Mouse (Mus musculus) neural tube, embryonic 15.5 days (tissue): ENCODE measurements at regions not wholly inside any gene's neighbourhood (a gene's known extent, or its start where the extent isn't known, plus 50 kb on each side); places are given as distances from the start of the nearest gene placed in this dataset. TPM values are rescaled to one million over a fixed set of nuclear protein-coding genes. Genes with fewer than 3 reads are reported as not detected.

ENCODE experiments used
- ATAC-seq: fragments of 200-750 bp; cut with Nextera tagmentation; 2 replicates; pipeline ENCODE4 v1.8.0; 2017; ENCODE audit warnings: mild to moderate bottlenecking, moderate TSS enrichment, moderate library complexity; ENCODE audit not compliant: low FRiP score
- H3K27ac ChIP-seq: fragments of 300-500 bp; sonication (generic); replicated peaks from 2 replicates; pipeline ENCODE4 v1.5.1; 2015; ENCODE audit warnings: mild to moderate bottlenecking, inconsistent platforms
- H3K27me3 ChIP-seq: fragments of 300-500 bp; sonication (generic); replicated peaks from 2 replicates; pipeline ENCODE4 v1.6.1; 2015; ENCODE audit warnings: inconsistent platforms
- H3K36me3 ChIP-seq: fragments of 300-500 bp; sonication (generic); 2 replicates; pipeline ENCODE4 v1.6.1; 2015; ENCODE audit warnings: inconsistent platforms
- H3K4me1 ChIP-seq: fragments of 300-500 bp; sonication (generic); 2 replicates; pipeline ENCODE4 v1.6.1; 2015; ENCODE audit warnings: inconsistent platforms
- H3K4me2 ChIP-seq: fragments of 300-500 bp; sonication (generic); 2 replicates; pipeline ENCODE4 v1.6.1; 2015; ENCODE audit warnings: inconsistent platforms, mild to moderate bottlenecking, moderate library complexity
- H3K4me3 ChIP-seq: fragments of 300-500 bp; sonication (generic); replicated peaks from 2 replicates; pipeline ENCODE4 v1.5.1; 2015; ENCODE audit warnings: mild to moderate bottlenecking, inconsistent platforms
- H3K9ac ChIP-seq: fragments of 300-500 bp; sonication (generic); replicated peaks from 2 replicates; pipeline ENCODE4 v1.6.1; 2015; ENCODE audit warnings: mild to moderate bottlenecking, inconsistent platforms
- H3K9me3 ChIP-seq: fragments of 300-500 bp; sonication (generic); replicated peaks from 2 replicates; pipeline ENCODE4 v1.6.1; 2016; ENCODE audit warnings: inconsistent platforms
- WGBS: fragments of 180-500 bp; shearing (Covaris S2); methylation state at CpG from one replicate; pipeline ENCODE4 v1.1.7; 2015; ENCODE audit warnings: mixed read lengths; 5-methylcytosine and 5-hydroxymethylcytosine counted together
- microRNA-seq: library from miRNA; unstranded; fragments of <30 nt; microRNA quantifications from one replicate; pipeline ENCODE4, GENCODE M21; 2017

DNA sequence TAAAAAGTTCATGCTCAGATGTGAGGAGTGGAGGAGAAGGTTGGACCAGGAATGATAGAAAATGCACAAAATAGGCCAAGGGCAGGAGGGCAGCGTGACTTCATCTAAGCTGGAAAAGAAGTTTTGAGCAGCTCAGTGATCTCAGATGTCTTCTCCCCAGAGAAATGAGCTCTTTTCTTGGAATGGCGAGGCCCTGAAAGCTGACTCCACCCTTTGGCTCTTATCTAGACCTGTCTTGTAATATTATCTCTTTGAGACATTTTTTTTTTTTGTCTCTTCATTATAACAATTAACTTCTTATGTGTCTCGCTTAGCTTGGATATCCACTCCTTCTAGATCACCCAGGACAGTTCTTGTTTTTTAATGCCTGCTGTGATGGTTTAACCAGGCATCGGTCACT lies 53.0 kb upstream of the Kif2a start:
- no peak overlapping the region for H3K9ac ChIP-seq
- H3K27me3 ChIP-seq, result no peaks in the 10 kb centered on the region
- H3K36me3 ChIP-seq, result no peaks in the 10 kb centered on the region
- no peak for ATAC-seq
- H3K4me1 ChIP-seq, result peaks cover 15% of the 10 kb centered on the region
- no peak overlapping the region for H3K27ac ChIP-seq
- WGBS, result 92% methylated on average over 4 of the region's 4 CpGs
- no peak overlapping the region for H3K4me2 ChIP-seq
- H3K4me3 ChIP-seq, result no peak overlapping the region
- no peaks in the 10 kb centered on the region for H3K9me3 ChIP-seq

DNA sequence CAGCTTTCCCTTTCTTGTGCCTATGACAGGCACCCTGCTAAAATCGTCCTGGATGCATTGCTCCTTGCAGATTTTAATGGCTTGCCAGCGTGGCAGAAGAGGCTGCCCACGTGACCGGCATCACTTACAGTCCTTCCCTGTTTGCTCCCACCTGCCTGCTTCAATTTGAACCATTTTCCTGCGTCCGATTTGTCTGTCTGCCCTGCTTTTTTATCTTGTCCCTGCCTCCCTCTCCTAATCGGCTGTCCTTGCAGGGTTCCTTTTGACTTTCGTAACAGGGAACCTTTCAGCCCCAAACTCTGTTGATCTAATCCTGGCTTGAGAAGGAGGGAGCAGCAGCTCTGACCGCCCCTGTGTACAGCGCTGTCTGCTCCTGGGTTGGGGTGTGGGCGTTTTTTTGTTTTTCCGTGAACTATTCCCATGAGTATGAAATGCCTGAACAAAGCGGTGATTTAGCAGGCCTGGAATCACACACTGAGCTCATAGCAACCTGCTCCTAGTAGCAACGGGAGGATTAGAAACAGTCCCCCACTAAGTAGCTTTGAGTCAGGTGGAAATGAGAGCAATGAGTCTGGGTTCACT lies 51.2 kb upstream of the Kif2a start:
- Histone ChIP-seq H3K4me2 (peak overlapping the region; percentile 72), H3K9ac (peak overlapping the region; percentile 49), H3K27me3 (no peaks in the 10 kb centered on the region), H3K27ac (peak overlapping the region; percentile 51; the same call in 1 of the 2 replicates), H3K4me3 (peak overlapping the region; percentile 37), H3K36me3 (no peaks in the 10 kb centered on the region), H3K4me1 (peaks cover 15% of the 10 kb centered on the region), H3K9me3 (no peaks in the 10 kb centered on the region)
- 2% methylated on average over 14 of the region's 14 CpGs for WGBS
- ATAC-seq, result peak; percentile 81

DNA sequence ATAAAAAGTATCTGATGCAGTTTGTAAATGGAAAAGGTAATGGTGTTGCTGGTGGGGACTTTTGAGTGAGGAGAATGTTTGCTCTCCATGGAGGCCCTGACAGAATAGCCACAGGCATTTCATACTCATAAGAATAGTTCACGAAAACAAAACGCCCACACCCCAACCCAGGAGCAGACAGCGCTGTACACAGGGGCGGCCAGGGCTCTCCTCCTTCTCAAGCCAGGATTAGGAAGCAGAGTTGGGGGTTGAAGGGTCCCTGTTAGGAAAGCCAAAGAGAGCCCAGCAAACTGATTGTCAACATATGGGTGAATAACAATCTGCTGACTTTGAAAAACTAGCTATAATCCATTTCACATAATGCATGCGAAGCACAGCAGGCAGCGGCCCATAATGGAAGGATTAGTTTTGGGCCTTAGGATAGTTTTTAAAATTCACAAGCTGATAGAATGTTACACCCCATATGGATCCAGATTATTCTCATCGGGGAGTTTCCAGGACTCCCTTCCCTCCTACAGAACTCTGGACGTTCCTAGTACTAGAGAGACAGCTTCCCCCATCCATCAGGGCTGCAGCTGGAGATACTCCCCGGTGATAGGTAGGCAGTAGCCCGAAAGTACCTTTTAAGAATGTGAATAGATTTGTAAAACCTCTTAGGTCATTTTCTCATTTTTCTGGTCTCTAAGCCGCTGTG lies 50.6 kb upstream of the Kif2a start:
- peak; percentile 60 for ATAC-seq
- WGBS, result 26% methylated on average over 11 of the region's 11 CpGs
- no peaks in the 10 kb centered on the region for H3K9me3 ChIP-seq
- peak overlapping the region; percentile 37 for H3K4me3 ChIP-seq
- peaks cover 15% of the 10 kb centered on the region for H3K4me1 ChIP-seq
- peak overlapping the region; percentile 49 for H3K9ac ChIP-seq
- no peaks in the 10 kb centered on the region for H3K27me3 ChIP-seq
- H3K4me2 ChIP-seq, result peak overlapping the region; percentile 72
- H3K27ac ChIP-seq, result 0 out of 2 replicates have a peak overlapping the region, but pooled peaks have one; percentile 51
- H3K36me3 ChIP-seq, result no peaks in the 10 kb centered on the region

Small RNA genes lying in the stretch of these regions (microRNA-seq; reads per million reads assigned to microRNA genes)
- not detected for gene Gm22118
